Mouse (Mus musculus) ovary, postnatal 36 days (tissue): Measurements from ENCODE around the gene Mettl24.
"Not testable (repeated sequence)": the region's sequence is repeated elsewhere in the genome, so short reads cannot be mapped to it uniquely, and the experiment has no call there.

Experiments used
- DNase-seq: peaks from one replicate; pipeline ENCODE4 v3.0.0; 2022; ENCODE audit warnings: low spot score, mixed read lengths

Gene Mettl24

DNA sequence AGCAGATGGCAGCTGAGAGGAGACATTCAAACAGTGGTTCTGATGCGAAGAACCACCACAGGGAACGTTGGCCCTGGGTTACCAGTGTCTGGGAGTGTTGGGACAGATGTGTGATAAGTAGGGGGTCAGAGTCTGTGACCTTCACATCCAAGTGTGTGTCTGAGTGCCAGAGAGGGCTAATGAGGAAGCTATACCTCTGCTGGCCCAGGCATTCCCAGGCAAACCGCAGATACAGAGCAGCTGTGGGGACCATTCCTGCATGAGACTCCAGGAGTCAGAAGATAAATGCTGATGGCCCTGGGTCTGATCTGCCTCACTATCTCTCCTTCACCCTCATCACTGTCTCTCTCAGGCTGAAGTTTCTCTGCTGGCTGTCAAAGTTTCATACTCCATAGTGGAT is 57.6 kb downstream of the Mettl24 start:
- DNase-seq = no peak

DNA sequence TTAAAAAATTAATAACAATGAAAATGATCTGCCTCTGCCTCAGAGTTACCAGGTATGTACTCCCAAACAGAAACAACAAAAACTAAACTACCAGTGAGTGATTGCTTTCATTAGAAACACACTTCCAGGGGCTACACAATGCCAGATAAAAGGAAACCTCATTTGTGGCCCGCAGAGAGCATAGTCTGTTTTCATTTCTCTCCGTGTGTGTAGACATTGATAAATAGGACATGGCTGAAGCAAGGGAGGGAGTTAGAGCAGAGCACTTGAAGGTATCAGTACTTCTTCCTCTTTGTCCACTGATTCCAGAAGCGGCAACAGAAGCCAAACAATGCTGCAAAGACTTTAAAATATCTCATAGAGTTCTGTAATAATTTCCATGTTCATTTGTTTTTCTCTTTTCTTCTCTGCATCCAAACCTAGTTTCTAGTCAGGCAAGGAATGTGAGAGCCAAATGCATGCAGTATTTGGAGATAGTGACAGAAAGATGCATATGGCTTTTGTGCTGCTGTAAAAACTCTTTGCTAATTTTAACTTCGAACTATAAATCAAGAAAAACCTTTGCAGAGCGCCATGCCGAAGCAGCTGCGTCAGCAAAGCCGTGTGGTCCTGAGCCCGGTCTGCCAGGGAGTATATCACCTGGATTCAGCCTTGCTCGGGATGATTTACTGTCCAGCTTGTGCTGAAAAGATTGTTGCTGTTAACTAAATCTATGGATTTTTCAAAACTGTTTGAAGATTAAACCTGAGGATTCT is 67.4 kb downstream of the Mettl24 start:
- no peak for DNase-seq

DNA sequence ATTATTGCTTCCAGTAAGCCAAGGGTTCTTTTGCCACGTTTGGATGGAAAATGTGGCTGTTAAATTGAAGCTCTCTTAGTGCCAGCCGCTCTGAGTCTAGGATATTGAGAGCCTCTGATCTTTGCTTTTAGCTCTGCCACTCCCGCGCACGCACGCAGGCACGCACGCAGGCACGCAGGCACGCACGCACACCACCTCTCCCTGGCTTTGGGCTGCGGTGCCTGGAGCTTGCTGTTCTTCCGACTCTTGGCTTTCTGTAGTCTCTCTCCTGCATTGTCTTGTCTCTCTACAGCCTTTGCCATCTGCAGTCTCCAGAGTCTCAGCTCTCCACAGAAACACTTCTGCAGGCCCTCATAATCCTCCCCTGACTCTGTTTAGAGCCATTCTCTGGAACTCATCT is 68.1 kb downstream of the Mettl24 start:
- DNase-seq = no peak

DNA sequence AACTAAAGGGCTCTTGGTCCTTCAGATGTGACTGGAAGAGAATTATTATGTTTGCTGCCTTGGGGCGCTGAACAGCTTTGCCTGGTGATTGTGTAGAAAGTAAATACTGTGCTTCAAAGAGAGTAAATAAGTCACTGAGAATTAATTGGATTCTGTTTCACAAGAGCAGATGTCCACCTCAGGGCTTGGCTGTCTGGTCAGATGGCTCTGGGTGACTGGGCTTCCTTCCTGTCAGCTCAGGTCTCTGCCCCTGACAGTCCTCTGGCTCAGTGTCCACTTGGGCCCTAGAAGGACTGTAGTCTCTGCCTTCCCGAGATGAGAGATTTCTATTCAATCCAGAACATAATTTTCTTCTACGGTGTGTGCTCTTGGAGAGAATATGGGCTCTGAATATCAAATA is 70.0 kb downstream of the Mettl24 start:
- DNase-seq = no peak

DNA sequence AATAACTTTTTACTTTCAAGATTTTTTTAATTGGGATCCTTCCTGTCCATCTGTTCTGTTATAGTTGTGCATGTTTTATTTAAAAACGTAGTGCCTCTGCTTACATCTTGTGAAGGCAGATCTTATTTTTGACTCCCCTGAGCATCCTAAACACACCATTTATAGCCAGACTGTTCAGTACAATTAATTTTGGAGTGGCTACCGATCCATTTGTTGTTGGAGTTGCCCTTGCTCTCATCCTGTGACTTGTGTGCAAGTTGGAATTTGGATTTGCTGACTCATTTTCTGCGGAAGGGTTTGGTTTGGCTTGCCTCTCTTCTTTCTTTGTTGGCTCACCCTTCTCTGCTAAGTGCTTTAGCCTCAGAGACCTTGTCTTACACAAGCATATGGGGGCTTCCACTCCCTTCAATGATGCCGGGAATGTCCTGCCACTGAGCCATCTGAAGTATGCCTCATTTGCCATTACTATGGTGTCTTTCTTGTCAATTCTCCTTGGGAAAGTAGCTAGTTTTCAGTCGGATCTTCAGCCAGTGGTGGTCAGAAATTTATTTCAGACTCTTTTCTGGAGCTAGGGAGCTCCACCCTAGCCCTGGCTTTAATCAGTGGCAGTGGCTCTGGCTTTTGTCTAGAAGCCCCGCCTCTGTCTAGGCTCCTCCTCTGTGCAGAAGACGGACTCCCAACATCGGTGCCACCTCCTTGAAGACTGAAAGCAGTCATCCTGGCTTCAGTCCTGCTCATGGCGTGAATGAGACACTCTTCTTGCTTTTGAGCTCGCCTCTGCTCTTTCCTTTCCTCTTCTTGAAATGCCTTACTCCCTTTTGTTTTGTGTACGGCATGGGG is 75.3 kb downstream of the Mettl24 start:
- DNase-seq = no peak

DNA sequence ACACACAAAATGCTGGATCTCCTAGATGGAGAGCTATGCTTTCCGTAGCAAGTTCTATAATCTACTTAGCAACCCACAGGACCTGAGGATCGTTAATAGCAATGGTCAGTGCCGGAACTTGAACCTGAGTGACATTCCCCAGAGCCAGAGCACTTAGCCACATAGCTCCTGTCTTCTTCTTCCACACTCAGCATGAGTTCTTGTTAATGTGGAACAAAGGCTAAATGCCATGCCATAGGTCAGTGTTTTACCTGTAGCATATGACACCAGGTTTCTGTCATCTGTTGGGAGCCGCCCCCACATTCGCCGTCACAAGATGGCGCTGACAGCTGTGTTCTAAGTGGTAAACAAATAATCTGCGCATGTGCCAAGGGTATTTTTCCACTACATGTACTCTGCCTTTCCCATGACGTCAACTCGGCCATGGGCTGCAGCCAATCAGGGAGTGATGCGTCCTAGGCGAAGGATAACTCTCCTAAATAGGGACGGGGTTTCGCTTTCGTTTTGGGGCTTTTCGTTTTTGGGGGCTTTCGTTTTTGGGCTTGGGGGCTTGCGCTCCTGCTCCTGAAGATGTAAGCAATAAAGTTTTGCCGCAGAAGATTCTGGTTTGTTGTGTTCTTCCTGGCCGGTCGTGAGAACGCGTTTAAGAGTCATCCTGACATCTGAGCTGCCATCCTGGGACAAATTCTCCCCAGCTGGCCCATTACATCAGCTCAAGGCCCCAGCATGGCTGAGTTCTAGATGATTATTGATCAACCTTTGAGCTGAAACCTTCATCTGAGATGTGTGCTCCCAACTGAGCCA is 76.5 kb downstream of the Mettl24 start:
- not testable (repeated sequence) for DNase-seq

DNA sequence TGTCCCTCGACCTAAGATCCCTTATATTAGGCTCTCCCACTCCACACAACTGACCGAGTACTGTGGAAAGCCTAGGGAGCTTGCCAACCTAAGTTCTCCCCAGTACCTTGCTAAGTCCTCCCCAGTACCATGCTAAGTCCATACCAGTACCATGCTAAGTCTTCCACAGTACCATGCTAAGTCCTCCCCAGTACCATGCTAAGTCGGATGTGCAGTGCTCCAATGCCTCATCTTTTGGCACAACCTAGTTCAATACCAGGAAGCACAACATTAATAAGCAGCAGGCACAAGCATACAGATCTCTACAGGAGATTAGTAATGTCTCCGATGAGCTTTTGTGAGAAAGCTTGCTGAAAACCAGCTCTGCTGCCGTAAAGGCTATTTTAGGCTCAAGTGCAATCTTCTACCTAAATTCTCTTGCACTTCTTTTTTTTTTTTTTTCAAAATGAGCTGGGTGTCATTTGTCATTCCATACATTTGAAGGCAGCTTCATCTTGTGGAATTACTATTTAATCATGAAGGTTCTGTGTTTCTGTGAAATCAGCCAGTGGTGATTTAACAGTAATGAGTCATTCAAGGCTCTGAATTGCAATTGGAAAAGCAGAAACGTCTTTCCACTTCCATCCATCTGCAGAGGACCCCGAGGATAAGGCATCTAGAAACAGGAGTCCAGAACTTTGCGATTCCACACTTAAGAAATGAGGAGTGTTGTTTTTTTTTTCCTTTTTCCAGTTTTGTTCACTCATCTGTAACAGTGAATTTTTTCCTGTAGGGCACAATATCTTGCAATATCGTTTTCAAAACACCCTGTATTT is 77.3 kb downstream of the Mettl24 start:
- DNase-seq = no peak

DNA sequence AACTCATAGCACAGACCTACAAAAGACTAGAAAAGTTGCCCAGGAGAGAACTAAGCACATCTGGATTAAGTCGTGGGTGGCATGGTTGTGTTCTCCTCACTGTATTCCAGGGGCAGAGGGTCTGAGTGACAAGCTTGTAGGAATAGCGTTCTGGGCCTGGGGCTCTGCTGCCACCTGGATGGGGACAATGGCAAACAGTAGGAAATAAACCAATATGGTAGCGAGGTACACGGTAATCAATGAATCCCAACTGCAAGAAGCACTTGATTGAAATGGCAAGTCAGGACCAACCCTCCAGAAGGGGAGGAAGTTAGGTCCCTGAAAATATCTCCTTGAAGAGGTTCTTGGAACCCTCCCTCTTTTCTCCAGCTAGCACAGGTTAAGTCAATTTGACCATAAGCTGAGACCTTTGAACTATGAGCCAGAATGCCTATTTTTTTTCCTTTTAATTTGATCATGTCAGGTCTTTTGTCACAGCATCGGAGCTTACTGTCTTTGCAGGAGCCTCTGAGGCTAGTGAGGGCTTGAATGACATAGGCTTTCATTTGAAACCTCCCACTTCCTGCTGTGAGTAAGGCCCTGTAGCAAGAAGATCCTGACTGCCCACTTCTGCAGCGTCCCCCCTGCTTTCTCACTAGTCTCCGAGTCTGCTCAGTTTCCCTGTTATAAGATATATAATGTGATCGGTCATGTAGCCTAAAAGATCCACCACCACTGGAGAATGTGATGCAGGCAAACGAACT is 78.1 kb downstream of the Mettl24 start:
- DNase-seq = no peak

DNA sequence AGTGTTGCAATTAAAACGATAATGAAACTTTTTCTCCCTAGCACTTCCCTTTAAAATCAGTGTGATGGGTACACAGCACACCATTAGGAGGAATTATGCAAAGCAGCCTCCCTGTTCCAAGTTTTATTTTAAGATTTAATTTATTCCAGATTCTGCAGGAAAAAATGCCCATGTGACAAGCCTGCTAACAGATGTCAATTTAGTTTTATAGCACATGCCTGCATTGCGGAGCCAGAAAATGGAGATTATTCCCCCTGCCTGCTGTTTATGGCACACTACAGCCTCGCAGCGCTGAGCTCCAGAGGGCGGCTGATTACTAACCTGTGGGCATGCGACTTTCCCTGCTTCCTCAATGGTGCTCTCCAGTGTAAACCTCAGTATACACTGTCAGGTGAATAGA is 79.5 kb downstream of the Mettl24 start:
- no peak for DNase-seq

DNA sequence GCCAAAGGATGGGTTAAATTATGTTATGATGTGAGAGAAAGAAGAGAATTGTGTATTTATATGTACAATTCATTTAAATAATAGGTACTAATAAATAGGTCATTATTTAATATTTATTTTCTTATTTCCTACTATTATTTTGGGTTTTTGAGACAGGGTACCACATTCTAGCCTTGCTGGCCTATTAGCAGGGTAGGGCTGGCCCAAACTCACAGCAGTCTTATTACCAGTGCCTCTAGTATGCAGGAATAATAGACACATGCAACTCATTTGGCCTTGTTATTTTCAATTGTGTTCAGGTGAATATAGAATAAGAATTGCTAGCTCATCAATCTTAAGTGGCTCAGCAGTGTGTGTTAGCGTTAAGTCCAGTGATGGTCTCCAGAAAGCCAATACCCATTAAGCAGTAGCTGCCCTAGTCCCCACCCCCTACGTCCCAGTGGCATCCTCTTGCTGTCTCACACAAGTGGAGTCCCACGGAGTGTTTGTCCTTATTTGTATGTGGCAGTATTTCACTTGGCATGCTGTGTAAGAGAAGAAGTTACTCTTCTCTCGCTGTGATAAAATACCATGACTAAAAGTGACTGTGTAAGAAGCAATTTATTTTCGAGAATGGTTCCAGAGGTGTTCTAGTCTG is 80.1 kb downstream of the Mettl24 start:
- DNase-seq = no peak

DNA sequence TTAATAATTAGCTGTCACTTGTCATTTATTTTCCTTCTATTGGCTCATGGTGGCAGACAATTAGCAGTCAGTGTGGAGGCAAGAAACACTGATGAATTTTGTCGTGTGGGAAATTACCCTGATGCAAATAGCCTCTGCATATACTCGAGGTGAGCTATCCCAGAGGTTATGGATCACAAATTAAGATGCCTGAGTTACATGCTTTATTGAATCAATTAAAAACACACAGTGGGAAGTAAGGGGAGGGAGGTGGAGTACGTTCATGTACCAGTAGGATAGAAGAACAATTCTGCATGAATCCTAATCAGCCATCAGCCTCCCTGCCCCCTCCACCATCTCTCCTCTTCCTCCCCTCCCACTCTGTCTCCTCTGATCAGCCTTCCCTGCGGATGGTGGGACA is 89.2 kb downstream of the Mettl24 start:
- no peak for DNase-seq

DNA sequence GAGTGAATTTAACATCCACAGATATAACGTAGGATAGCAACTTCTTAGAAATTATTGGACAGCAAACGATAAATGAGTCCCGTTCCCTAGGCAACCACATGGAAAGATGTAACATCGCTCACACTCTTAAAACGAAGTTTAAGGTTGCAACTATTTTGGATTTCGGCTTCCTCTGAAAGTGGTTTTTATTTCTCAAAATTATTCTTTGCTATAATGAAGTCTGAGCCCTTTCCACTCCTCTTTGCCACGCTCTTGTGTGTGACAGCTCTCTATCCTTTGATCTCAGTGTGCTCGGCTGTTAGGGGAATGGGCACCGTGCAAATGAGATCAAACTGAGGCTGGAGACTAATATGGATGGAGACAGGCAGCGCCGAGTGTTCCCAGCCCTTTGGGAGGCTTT is 92.1 kb downstream of the Mettl24 start:
- no peak for DNase-seq

DNA sequence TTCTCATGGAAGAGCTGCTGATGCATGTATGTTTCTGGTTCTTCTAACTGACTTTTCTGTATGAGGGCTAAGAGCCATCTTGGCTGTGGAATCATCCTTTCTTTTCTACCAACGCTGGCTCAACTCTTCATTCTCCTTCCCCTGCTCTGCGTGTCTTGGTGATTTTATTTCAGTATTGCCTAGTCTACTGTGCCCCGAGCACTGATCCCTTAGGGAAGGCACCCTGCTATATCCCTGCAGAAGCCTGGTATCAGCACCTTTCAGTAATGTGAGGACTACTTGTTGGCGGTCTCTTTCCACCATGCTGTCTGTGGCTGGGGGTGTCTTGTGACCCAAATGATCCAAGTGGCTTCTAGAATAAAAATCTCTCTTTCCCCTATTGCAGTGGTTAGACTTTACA is 92.6 kb downstream of the Mettl24 start:
- no peak for DNase-seq

DNA sequence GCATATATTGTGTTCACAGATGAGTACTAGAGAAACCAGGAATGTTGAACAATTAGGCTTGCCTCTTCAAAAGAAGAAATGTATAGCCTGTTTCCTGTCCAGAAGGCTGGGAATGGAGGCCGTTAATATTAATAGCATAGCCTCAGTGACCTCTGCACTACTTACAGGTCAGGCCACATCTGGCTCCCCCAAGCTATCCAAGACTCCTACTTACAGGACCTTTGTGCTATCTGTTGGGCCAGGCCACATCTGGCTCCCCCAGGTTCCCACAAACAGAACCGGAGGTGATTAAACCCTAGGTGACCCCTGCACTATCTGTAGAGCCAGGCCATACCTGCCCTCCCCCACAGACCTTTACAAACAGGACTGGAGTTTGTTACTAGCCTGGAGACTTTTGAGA is 94.1 kb downstream of the Mettl24 start:
- no peak for DNase-seq

DNA sequence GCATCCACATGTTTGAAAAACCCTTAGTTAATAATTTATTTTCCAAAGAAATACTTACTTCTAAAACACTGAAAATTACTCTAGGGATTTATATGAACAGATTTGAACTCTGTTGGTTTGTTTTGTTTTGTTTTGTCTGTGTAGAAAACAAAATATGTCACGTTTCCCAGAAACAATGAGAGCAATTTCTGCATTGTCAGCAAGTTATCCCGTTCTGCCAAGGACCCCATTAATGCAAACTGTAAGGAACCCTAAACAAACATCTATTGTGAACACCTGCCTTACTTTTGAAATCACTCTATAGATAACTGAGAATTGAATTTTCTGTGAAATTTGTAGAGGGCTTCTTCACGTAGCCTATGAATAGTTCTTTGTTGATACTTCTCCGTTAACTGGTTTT is 95.4 kb downstream of the Mettl24 start:
- DNase-seq = no peak

DNA sequence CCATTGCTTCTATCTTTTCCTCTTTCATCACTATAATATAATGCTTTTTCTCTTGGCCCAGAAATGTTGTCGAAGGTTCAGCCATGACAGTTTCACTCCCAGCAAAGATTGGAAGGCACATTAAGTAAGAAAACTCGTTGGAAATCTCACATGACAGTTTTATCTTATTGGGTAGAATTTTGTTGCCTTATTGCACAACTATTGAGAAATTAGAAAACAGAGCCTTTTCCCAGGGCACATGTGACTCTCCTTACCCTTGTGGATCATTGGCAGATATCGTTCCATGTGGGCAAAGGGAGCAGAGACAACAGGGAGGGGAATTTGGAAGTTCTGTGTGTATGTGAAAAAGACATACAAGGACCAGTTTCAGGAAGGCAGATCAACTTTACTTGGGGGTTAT is 107.3 kb downstream of the Mettl24 start:
- DNase-seq = no peak

DNA sequence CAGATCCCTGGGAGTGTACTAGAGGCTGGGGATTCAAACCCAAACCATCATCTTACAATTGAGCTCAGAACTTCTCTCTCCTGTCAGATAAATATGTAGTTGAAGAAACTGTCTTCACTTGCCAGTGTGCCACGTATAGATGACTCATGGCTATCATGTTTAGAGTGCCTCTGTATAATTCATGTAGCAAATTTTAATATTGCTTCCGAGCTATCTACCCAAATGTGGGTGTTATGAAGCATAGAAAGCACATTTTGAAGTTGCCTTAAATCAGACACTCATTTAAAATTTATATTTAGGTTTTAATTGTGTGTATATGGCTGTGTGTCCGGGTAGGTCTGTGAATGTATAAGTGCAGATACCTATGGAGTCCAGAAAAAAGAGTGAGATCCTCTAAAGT is 109.0 kb downstream of the Mettl24 start:
- DNase-seq = no peak

DNA sequence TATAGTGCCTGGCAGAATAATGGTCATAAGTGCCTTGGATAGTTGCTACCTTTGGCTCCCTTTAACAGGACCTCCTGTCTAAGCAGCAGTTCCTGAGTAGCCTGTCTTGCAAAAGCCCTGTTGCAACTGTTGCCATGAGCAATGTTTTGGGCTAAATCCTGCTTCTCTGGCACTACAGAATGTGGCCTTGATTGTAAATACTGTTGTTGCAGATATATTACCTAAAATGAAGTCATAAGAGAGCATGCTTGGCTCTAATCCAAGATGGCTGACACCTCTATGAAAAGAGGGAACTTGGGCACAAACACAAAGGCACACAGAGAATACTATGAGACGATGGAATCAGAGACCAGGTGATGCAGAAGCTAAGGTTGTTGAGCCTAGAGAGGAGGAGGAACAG is 122.1 kb downstream of the Mettl24 start:
- DNase-seq = no peak

DNA sequence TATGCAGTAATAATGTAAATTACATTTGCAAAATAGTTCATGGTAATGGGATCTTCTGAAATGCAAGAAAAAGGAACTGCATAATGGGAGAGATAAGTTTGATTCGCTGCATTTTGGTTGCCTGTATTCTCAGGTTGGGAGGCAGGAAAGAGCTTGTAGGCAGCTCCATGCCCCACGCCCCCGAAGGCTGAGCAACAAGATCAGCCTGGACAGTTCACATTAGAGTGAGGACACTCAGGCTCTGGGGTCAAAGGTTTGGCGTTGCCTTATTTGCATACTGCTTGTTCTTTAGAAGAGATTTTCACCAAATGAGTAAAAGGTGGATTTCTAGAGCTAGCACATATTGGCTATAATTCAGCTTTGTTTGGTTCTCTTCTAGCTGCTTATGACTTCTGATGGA is 123.1 kb downstream of the Mettl24 start:
- DNase-seq = no peak

DNA sequence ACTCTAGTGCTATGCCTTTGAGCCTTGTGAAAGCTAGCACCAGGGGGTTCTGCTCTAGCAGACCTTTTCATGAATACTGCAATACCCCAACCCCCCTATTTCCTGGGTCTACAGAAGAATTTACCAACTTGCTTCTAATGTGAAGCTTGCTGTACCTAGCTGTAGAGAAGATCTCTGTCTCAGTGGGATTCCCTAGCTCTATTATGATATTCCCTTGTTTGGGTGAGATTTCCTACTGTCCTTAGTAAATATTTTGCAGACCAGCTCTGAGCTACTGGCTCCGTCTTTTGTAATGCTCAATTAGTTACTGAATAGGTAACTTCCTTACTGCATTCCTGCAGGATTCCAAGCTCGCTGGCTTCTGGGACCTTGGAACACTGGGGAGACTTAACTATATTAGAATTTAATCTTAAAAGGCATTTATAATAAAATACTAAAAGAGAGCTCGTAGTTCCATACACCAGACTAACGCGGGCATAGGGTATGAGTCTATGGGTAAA is 126.4 kb downstream of the Mettl24 start:
- not testable (repeated sequence) for DNase-seq
